Mouse (Mus musculus): ENCODE measurements at regions not wholly inside any gene's neighbourhood (a gene's known extent, or its start where the extent isn't known, plus 50 kb on each side); places are given as distances from the start of the nearest gene placed in this dataset.

GRCm38 (mm10) chr13:56021716-56022115, 114.4 kb downstream of the H2afy start:
- Histone ChIP-seq H3K4me3 (replicated peaks) (no peak overlapping the region), H3K4me1 (peaks cover 5% of the 10 kb centered on the region; the same call in 1 of the 2 replicates), H3K9me3 (peaks cover 6% of the 10 kb centered on the region), H3K36me3 (replicated peaks; ENCODE audit: low read length) (no peaks in the 10 kb centered on the region), H3K27me3 (replicated peaks) (peaks cover 31% of the 10 kb centered on the region)
- no peak for TF ChIP-seq GATA1 (IDR thresholded peaks at IDR 0.05; ENCODE audit: borderline replicate concordance, low read length)
- no peak for TF ChIP-seq FLI1 (IDR thresholded peaks at IDR 0.05; ENCODE audit: low read length)

- Histone ChIP-seq H3K27me3 (replicated peaks) (peaks cover 13% of the 10 kb centered on the region), H3K9me3 (peaks cover 23% of the 10 kb centered on the region), H3K4me1 (no peaks in the 10 kb centered on the region), H3K36me3 (replicated peaks; ENCODE audit: low read length) (no peaks in the 10 kb centered on the region), H3K4me3 (replicated peaks) (no peak overlapping the region)
- TF ChIP-seq FLI1 (IDR thresholded peaks at IDR 0.05; ENCODE audit: low read length): no peak
- TF ChIP-seq GATA1 (IDR thresholded peaks at IDR 0.05; ENCODE audit: borderline replicate concordance, low read length): no peak
Measured at GRCm38 (mm10) chr13:56014006-56014405, 122.2 kb downstream of the H2afy start.

- Histone ChIP-seq H3K36me3 (replicated peaks; ENCODE audit: low read length) (no peaks in the 10 kb centered on the region), H3K4me3 (replicated peaks) (no peak overlapping the region), H3K27me3 (replicated peaks) (peaks cover 21% of the 10 kb centered on the region), H3K4me1 (no peaks in the 10 kb centered on the region), H3K9me3 (peaks cover 19% of the 10 kb centered on the region)
- TF ChIP-seq GATA1 (IDR thresholded peaks at IDR 0.05; ENCODE audit: borderline replicate concordance, low read length) (no peak), FLI1 (IDR thresholded peaks at IDR 0.05; ENCODE audit: low read length) (no peak)
Measured at GRCm38 (mm10) chr13:56010416-56010815, 125.7 kb downstream of the H2afy start.

GRCm38 (mm10) chr13:56006827-56007226, 129.3 kb downstream of the H2afy start:
- H3K4me1 ChIP-seq: peaks cover 6% of the 10 kb centered on the region
- TF ChIP-seq GATA1 (IDR thresholded peaks at IDR 0.05; ENCODE audit: borderline replicate concordance, low read length) (no peak), FLI1 (IDR thresholded peaks at IDR 0.05; ENCODE audit: low read length) (no peak)
- no peaks in the 10 kb centered on the region for H3K36me3 ChIP-seq (replicated peaks; ENCODE audit: low read length)
- H3K27me3 ChIP-seq (replicated peaks): peaks cover 28% of the 10 kb centered on the region
- peaks cover 10% of the 10 kb centered on the region; the same call in 1 of the 2 replicates for H3K9me3 ChIP-seq
- H3K4me3 ChIP-seq (replicated peaks): no peak overlapping the region

GRCm38 (mm10) chr13:56005746-56006145, 130.4 kb downstream of the H2afy start:
- Histone ChIP-seq H3K4me3 (replicated peaks) (no peak overlapping the region), H3K9me3 (0 out of 2 replicates have a peak, but pooled peaks cover 6% of the 10 kb centered on the region), H3K4me1 (peaks cover 9% of the 10 kb centered on the region), H3K27me3 (replicated peaks) (peaks cover 26% of the 10 kb centered on the region), H3K36me3 (replicated peaks; ENCODE audit: low read length) (no peaks in the 10 kb centered on the region)
- TF ChIP-seq GATA1 (IDR thresholded peaks at IDR 0.05; ENCODE audit: borderline replicate concordance, low read length) (no peak), FLI1 (IDR thresholded peaks at IDR 0.05; ENCODE audit: low read length) (no peak)

GRCm38 (mm10) chr13:56003724-56004393, 132.3 kb downstream of the H2afy start:
- Histone ChIP-seq H3K27me3 (replicated peaks) (peaks cover 29% of the 10 kb centered on the region), H3K4me1 (peaks cover 9% of the 10 kb centered on the region), H3K36me3 (replicated peaks; ENCODE audit: low read length) (no peaks in the 10 kb centered on the region), H3K9me3 (no peaks in the 10 kb centered on the region), H3K4me3 (replicated peaks) (no peak overlapping the region)
- TF ChIP-seq GATA1 (IDR thresholded peaks at IDR 0.05; ENCODE audit: borderline replicate concordance, low read length): no peak
- TF ChIP-seq FLI1 (IDR thresholded peaks at IDR 0.05; ENCODE audit: low read length): no peak

- Histone ChIP-seq H3K4me1 (peaks cover 18% of the 10 kb centered on the region), H3K9me3 (no peaks in the 10 kb centered on the region), H3K36me3 (replicated peaks; ENCODE audit: low read length) (no peaks in the 10 kb centered on the region), H3K4me3 (replicated peaks) (no peak overlapping the region), H3K27me3 (replicated peaks) (peaks cover 25% of the 10 kb centered on the region)
- TF ChIP-seq FLI1 (IDR thresholded peaks at IDR 0.05; ENCODE audit: low read length) (no peak), GATA1 (IDR thresholded peaks at IDR 0.05; ENCODE audit: borderline replicate concordance, low read length) (no peak)
Measured at GRCm38 (mm10) chr13:55995255-55995654, 140.9 kb downstream of the H2afy start.

- no peaks in the 10 kb centered on the region for H3K9me3 ChIP-seq
- H3K4me3 ChIP-seq (replicated peaks): no peak overlapping the region
- peaks cover 23% of the 10 kb centered on the region for H3K27me3 ChIP-seq (replicated peaks)
- no peaks in the 10 kb centered on the region for H3K36me3 ChIP-seq (replicated peaks; ENCODE audit: low read length)
- TF ChIP-seq FLI1 (IDR thresholded peaks at IDR 0.05; ENCODE audit: low read length) (no peak), GATA1 (IDR thresholded peaks at IDR 0.05; ENCODE audit: borderline replicate concordance, low read length) (no peak)
- H3K4me1 ChIP-seq: peaks cover 23% of the 10 kb centered on the region
Measured at GRCm38 (mm10) chr13:55994460-55994859, 141.7 kb downstream of the H2afy start.

GRCm38 (mm10) chr13:55992699-55993098, 143.5 kb downstream of the H2afy start:
- peaks cover 30% of the 10 kb centered on the region for H3K4me1 ChIP-seq
- H3K27me3 ChIP-seq (replicated peaks): peaks cover 29% of the 10 kb centered on the region
- TF ChIP-seq GATA1 (IDR thresholded peaks at IDR 0.05; ENCODE audit: borderline replicate concordance, low read length) (no peak), FLI1 (IDR thresholded peaks at IDR 0.05; ENCODE audit: low read length) (no peak)
- H3K4me3 ChIP-seq (replicated peaks): no peak overlapping the region
- H3K36me3 ChIP-seq (replicated peaks; ENCODE audit: low read length): no peaks in the 10 kb centered on the region
- H3K9me3 ChIP-seq: no peaks in the 10 kb centered on the region

GRCm38 (mm10) chr13:55991216-55991615, 144.9 kb downstream of the H2afy start:
- H3K4me3 ChIP-seq (replicated peaks): no peak overlapping the region
- H3K27me3 ChIP-seq (replicated peaks): peaks cover 30% of the 10 kb centered on the region
- no peaks in the 10 kb centered on the region for H3K36me3 ChIP-seq (replicated peaks; ENCODE audit: low read length)
- H3K9me3 ChIP-seq: no peaks in the 10 kb centered on the region
- TF ChIP-seq FLI1 (IDR thresholded peaks at IDR 0.05; ENCODE audit: low read length) (no peak), GATA1 (IDR thresholded peaks at IDR 0.05; ENCODE audit: borderline replicate concordance, low read length) (no peak)
- H3K4me1 ChIP-seq: peaks cover 30% of the 10 kb centered on the region

Data from megakaryocyte, embryonic 14.5 days (primary cell).